Mouse (Mus musculus): Measurements from ENCODE around the gene Slc27a2. TPM values are rescaled to one million over a fixed set of nuclear protein-coding genes. Genes with fewer than 3 reads are reported as not detected.
A peak's percentile ranks its signal among the peaks of the same experiment; 100 is the strongest.
"Not testable (repeated sequence)": the region's sequence is repeated elsewhere in the genome, so short reads cannot be mapped to it uniquely, and the experiment has no call there.

Slc27a2 gene
- total RNA-seq (2015) (0.10 TPM in 1 of 2 replicates, not detected in the other), total RNA-seq (2017) (0.04 and 0.54 TPM in 2 replicates)

- ATAC-seq (replicated peaks; ENCODE audit: poor library complexity) = peak; percentile 47
These were observed at the start of gene Slc27a2 for GRCm38 (mm10) chr2:126552357-126553290. Slc27a2 (plus strand) TSS chr2:126552407.

GRCm38 (mm10) chr2:126505156-126505555 lies 47.1 kb upstream of the Slc27a2 start:
- no peak for ATAC-seq (replicated peaks; ENCODE audit: poor library complexity)

GRCm38 (mm10) chr2:126507477-126507876 lies 44.7 kb upstream of the Slc27a2 start:
- peak; percentile 52; the same call in 1 of the 2 replicates for ATAC-seq (replicated peaks; ENCODE audit: poor library complexity)

- ATAC-seq (replicated peaks; ENCODE audit: poor library complexity) = peak; percentile 63
These were observed 44.0 kb upstream of the Slc27a2 start for GRCm38 (mm10) chr2:126508228-126508627.

GRCm38 (mm10) chr2:126515069-126515826 lies 37.0 kb upstream of the Slc27a2 start:
- ATAC-seq (replicated peaks; ENCODE audit: poor library complexity) = peak; percentile 79

- ATAC-seq (replicated peaks; ENCODE audit: poor library complexity) = peak; percentile 79
These were observed 32.2 kb upstream of the Slc27a2 start for GRCm38 (mm10) chr2:126519872-126520581.

- ATAC-seq (replicated peaks; ENCODE audit: poor library complexity) = peak; percentile 86
These were observed 31.4 kb upstream of the Slc27a2 start for GRCm38 (mm10) chr2:126520828-126521227.

GRCm38 (mm10) chr2:126521471-126521870 lies 30.7 kb upstream of the Slc27a2 start:
- ATAC-seq (replicated peaks; ENCODE audit: poor library complexity) = no peak

GRCm38 (mm10) chr2:126522056-126522455 lies 30.2 kb upstream of the Slc27a2 start:
- 0 out of 2 replicates have a peak, but pooled peaks have one; percentile 7 for ATAC-seq (replicated peaks; ENCODE audit: poor library complexity)

- ATAC-seq (replicated peaks; ENCODE audit: poor library complexity) = not testable (repeated sequence)
These were observed 29.0 kb upstream of the Slc27a2 start for GRCm38 (mm10) chr2:126523101-126523745.

- ATAC-seq (replicated peaks; ENCODE audit: poor library complexity) = no peak
These were observed 27.9 kb upstream of the Slc27a2 start for GRCm38 (mm10) chr2:126524271-126524670.

GRCm38 (mm10) chr2:126527461-126527860 lies 24.7 kb upstream of the Slc27a2 start:
- ATAC-seq (replicated peaks; ENCODE audit: poor library complexity) = peak; percentile 61

GRCm38 (mm10) chr2:126530581-126530980 lies 21.6 kb upstream of the Slc27a2 start:
- ATAC-seq (replicated peaks; ENCODE audit: poor library complexity) = peak; percentile 55

GRCm38 (mm10) chr2:126537654-126538053 lies 14.6 kb upstream of the Slc27a2 start:
- ATAC-seq (replicated peaks; ENCODE audit: poor library complexity) = no peak

GRCm38 (mm10) chr2:126540390-126540925 lies 11.7 kb upstream of the Slc27a2 start:
- no peak for ATAC-seq (replicated peaks; ENCODE audit: poor library complexity)

- ATAC-seq (replicated peaks; ENCODE audit: poor library complexity) = no peak
These were observed 10.0 kb upstream of the Slc27a2 start for GRCm38 (mm10) chr2:126542211-126542610.

GRCm38 (mm10) chr2:126545297-126545696 lies 6.9 kb upstream of the Slc27a2 start:
- ATAC-seq (replicated peaks; ENCODE audit: poor library complexity) = no peak

- ATAC-seq (replicated peaks; ENCODE audit: poor library complexity) = no peak
These were observed 5.8 kb upstream of the Slc27a2 start for GRCm38 (mm10) chr2:126546392-126546791.

GRCm38 (mm10) chr2:126549681-126550080 lies 2.5 kb upstream of the Slc27a2 start:
- no peak for ATAC-seq (replicated peaks; ENCODE audit: poor library complexity)
